Mouse (Mus musculus) myocyte (in vitro differentiated cells): ENCODE measurements at regions not wholly inside any gene's neighbourhood (a gene's known extent, or its start where the extent isn't known, plus 50 kb on each side); places are given as distances from the start of the nearest gene placed in this dataset.

Experiments
- CEBPB ChIP-seq: IDR thresholded peaks from 2 replicates; pipeline ENCODE4 v1.6.1; 2011; ENCODE audit warnings: mild to moderate bottlenecking, moderate library complexity; ENCODE audit not compliant: poor library complexity, insufficient read depth, severe bottlenecking
- E2F4 ChIP-seq: IDR thresholded peaks from one replicate; pipeline ENCODE4 v1.6.1; 2011; ENCODE audit warnings: mild to moderate bottlenecking, control low read depth, moderate library complexity; ENCODE audit not compliant: insufficient read depth
- MYOD1 ChIP-seq, 3 experiments: IDR thresholded peaks; one replicate each; pipeline ENCODE4 v1.6.1; 2011; ENCODE audit warnings: control low read depth in 2 of 3, low read depth in 2 of 3, mild to moderate bottlenecking in 2 of 3, moderate library complexity in 1 of 3; ENCODE audit not compliant: insufficient read length in 2 of 3, control insufficient read depth in 1 of 3
- MYOG ChIP-seq, 3 experiments: IDR thresholded peaks; one replicate each; pipeline ENCODE4 v1.6.1; 2011; ENCODE audit warnings: control low read depth in 2 of 3, low read depth in 2 of 3, mild to moderate bottlenecking in 2 of 3; ENCODE audit not compliant: insufficient read length in 2 of 3, control insufficient read depth in 1 of 3, insufficient read depth in 1 of 3
- POLR2A ChIP-seq: IDR thresholded peaks from one replicate; pipeline ENCODE4 v1.6.1; 2011; ENCODE audit warnings: low read depth, mild to moderate bottlenecking, control low read depth, moderate library complexity; ENCODE audit not compliant: insufficient read length
- POLR2AphosphoS2 ChIP-seq: IDR thresholded peaks from one replicate; pipeline ENCODE4 v1.6.1; 2011; ENCODE audit warnings: low read depth, control low read depth; ENCODE audit not compliant: insufficient read length
- REST ChIP-seq: IDR thresholded peaks from one replicate; pipeline ENCODE4 v1.6.1; 2011; ENCODE audit warnings: mild to moderate bottlenecking, control low read depth, moderate library complexity; ENCODE audit not compliant: insufficient read depth, insufficient read length
- TCF12 ChIP-seq: IDR thresholded peaks from one replicate; pipeline ENCODE4 v1.6.1; 2011; ENCODE audit warnings: mild to moderate bottlenecking, control low read depth; ENCODE audit not compliant: poor library complexity, insufficient read depth, severe bottlenecking
- TCF3 ChIP-seq: IDR thresholded peaks from one replicate; pipeline ENCODE4 v1.6.1; 2011; ENCODE audit warnings: low read depth, control low read depth; ENCODE audit not compliant: insufficient read length
- USF1 ChIP-seq: IDR thresholded peaks from one replicate; pipeline ENCODE4 v1.6.1; 2011; ENCODE audit warnings: low read depth, mild to moderate bottlenecking, control low read depth, moderate library complexity

GRCm38 (mm10) chr14:67485449-67485800, 1476.4 kb upstream of the Gulo start:
- TF ChIP-seq POLR2A: no peak
- TF ChIP-seq MYOG (IDR thresholded peaks at IDR 0.05; ENCODE audit: control insufficient read depth in 1 of 3, insufficient read depth in 1 of 3, insufficient read length in 2 of 3, low read depth in 2 of 3): peak in 1 of 3 experiments; percentile 5
- TF ChIP-seq REST: no peak
- TF ChIP-seq TCF3: no peak
- peak in 2 of 3 experiments; percentile 21 to 51 for TF ChIP-seq MYOD1 (IDR thresholded peaks at IDR 0.05; ENCODE audit: control insufficient read depth in 1 of 3, insufficient read length in 2 of 3, low read depth in 2 of 3)
- TF ChIP-seq CEBPB: no peak
- no peak for TF ChIP-seq E2F4
- TF ChIP-seq POLR2AphosphoS2: no peak
- no peak for TF ChIP-seq USF1
- no peak for TF ChIP-seq TCF12
